Mouse (Mus musculus) forebrain, embryonic 14.5 days (tissue): ENCODE measurements around the gene Casz1. TPM values are rescaled to one million over a fixed set of nuclear protein-coding genes. Genes with fewer than 3 reads are reported as not detected.

Experiments used
- ATAC-seq: fragments of 200-750 bp; cut with Nextera tagmentation; 2 replicates; pipeline ENCODE4 v1.8.0; 2017; ENCODE audit warnings: mild to moderate bottlenecking, moderate library complexity
- DNase-seq: peaks from one replicate; pipeline ENCODE4 v3.0.0-alpha.2; 2015; ENCODE audit warnings: low spot score
- H3K27ac ChIP-seq: fragments of 300-500 bp; sonication (generic); 2 replicates; pipeline ENCODE4 v1.5.1; 2014; ENCODE audit warnings: low read depth, mild to moderate bottlenecking, control low read depth, low read length, moderate library complexity
- H3K27me3 ChIP-seq: fragments of 300-500 bp; sonication (generic); replicated peaks from 2 replicates; pipeline ENCODE4 v1.6.1; 2014; ENCODE audit warnings: low read length, control low read depth, mixed read lengths; ENCODE audit not compliant: control insufficient read depth, insufficient read depth
- H3K36me3 ChIP-seq: fragments of 300-500 bp; sonication (generic); 2 replicates; pipeline ENCODE4 v1.6.1; 2014; ENCODE audit warnings: low read length, control low read depth; ENCODE audit not compliant: control insufficient read depth, insufficient read depth
- H3K4me1 ChIP-seq: fragments of 300-500 bp; sonication (generic); 2 replicates; pipeline ENCODE4 v1.6.1; 2014; ENCODE audit warnings: antibody characterized with exemption, low read length, control low read depth; ENCODE audit not compliant: control insufficient read depth, insufficient read depth
- H3K4me2 ChIP-seq: fragments of 300-500 bp; sonication (generic); 2 replicates; pipeline ENCODE4 v1.6.1; 2014; ENCODE audit warnings: mild to moderate bottlenecking, control low read depth, low read length
- H3K4me3 ChIP-seq: fragments of 300-500 bp; sonication (generic); 2 replicates; pipeline ENCODE4 v1.5.1; 2014; ENCODE audit warnings: low read depth, low read length, control low read depth
- H3K9ac ChIP-seq: fragments of 300-500 bp; sonication (generic); 2 replicates; pipeline ENCODE4 v1.6.1; 2014; ENCODE audit warnings: mild to moderate bottlenecking, low read length, control low read depth, moderate library complexity
- H3K9me3 ChIP-seq: fragments of 300-500 bp; sonication (generic); replicated peaks from 2 replicates; pipeline ENCODE4 v1.6.1; 2016; ENCODE audit warnings: low read length, control low read depth, mixed read lengths; ENCODE audit not compliant: control insufficient read depth
- WGBS: fragments of 180-500 bp; shearing (Covaris S2); extraction: QIAGEN DNeasy Blood & Tissue Kit; methylation state at CpG from one replicate; pipeline ENCODE4 v1.1.7; 2014; 5-methylcytosine and 5-hydroxymethylcytosine counted together
- polyA plus RNA-seq: library from polyadenylated mRNA; unstranded; fragments of >200 nt; fragmentation: Nextera tagmentation; extraction: Ambion mirVana; gene quantifications from 2 replicates; pipeline ENCODE4 v1.2.1, GENCODE M21; 2014

Casz1 gene
- polyA plus RNA-seq, 1 experiment from 2014 or later: 0.57 TPM

- no peak overlapping the region for H3K4me3 ChIP-seq
- H3K27me3 ChIP-seq: peaks cover 12% of the 10 kb centered on the region
- DNase-seq (no peak), ATAC-seq (no peak)
- no peaks in the 10 kb centered on the region for H3K9me3 ChIP-seq
- no peak overlapping the region for H3K27ac ChIP-seq
- H3K4me2 ChIP-seq: no peak overlapping the region
- no peaks in the 10 kb centered on the region for H3K36me3 ChIP-seq
- H3K9ac ChIP-seq: no peak overlapping the region
- 93% methylated on average over 10 of the region's 10 CpGs for WGBS
- H3K4me1 ChIP-seq: peaks cover 1% of the 10 kb centered on the region; the same call in 1 of the 2 replicates
These were observed 102.6 kb downstream of the Casz1 start for GRCm38 (mm10) chr4:148906806-148907205.

- H3K27me3 ChIP-seq: no peaks in the 10 kb centered on the region
These were observed 104.0 kb downstream of the Casz1 start for GRCm38 (mm10) chr4:148908214-148908681.

GRCm38 (mm10) chr4:148908760-148909510 lies 104.7 kb downstream of the Casz1 start:
- Histone ChIP-seq H3K36me3 (no peaks in the 10 kb centered on the region), H3K9me3 (no peaks in the 10 kb centered on the region), H3K27ac (no peak overlapping the region), H3K9ac (no peak overlapping the region), H3K4me1 (peaks cover 6% of the 10 kb centered on the region; the same call in 1 of the 2 replicates), H3K4me3 (no peak overlapping the region), H3K4me2 (no peak overlapping the region), H3K27me3 (no peaks in the 10 kb centered on the region)
- WGBS: 84% methylated on average over 15 of the region's 15 CpGs
- no peak for ATAC-seq
- DNase-seq: no peak

More at GRCm38 (mm10) chr4:148908214-148908681, 104.0 kb downstream of the Casz1 start:
- Histone ChIP-seq H3K36me3 (no peaks in the 10 kb centered on the region), H3K4me2 (no peak overlapping the region), H3K4me1 (peaks cover 6% of the 10 kb centered on the region; the same call in 1 of the 2 replicates), H3K27ac (no peak overlapping the region), H3K4me3 (no peak overlapping the region), H3K9me3 (no peaks in the 10 kb centered on the region), H3K9ac (no peak overlapping the region)
- no peak for DNase-seq
- WGBS: 53% methylated on average over 11 of the region's 11 CpGs
- no peak for ATAC-seq

- Histone ChIP-seq H3K4me1 (peaks cover 6% of the 10 kb centered on the region; the same call in 1 of the 2 replicates), H3K4me2 (no peak overlapping the region), H3K9me3 (no peaks in the 10 kb centered on the region), H3K9ac (no peak overlapping the region), H3K27ac (no peak overlapping the region), H3K36me3 (no peaks in the 10 kb centered on the region), H3K27me3 (no peaks in the 10 kb centered on the region), H3K4me3 (no peak overlapping the region)
- WGBS: 76% methylated on average over 11 of the region's 11 CpGs
- no peak for DNase-seq
- ATAC-seq: no peak
These were observed 105.3 kb downstream of the Casz1 start for GRCm38 (mm10) chr4:148909566-148909965.

- Histone ChIP-seq H3K27ac (no peak overlapping the region), H3K4me3 (no peak overlapping the region), H3K9me3 (no peaks in the 10 kb centered on the region), H3K9ac (no peak overlapping the region), H3K4me1 (peaks cover 13% of the 10 kb centered on the region), H3K4me2 (no peak overlapping the region), H3K27me3 (no peaks in the 10 kb centered on the region), H3K36me3 (no peaks in the 10 kb centered on the region)
- DNase-seq (no peak), ATAC-seq (no peak)
- 67% methylated on average over 7 of the region's 7 CpGs for WGBS
These were observed 107.9 kb downstream of the Casz1 start for GRCm38 (mm10) chr4:148912134-148912533.

GRCm38 (mm10) chr4:148912826-148913590 lies 108.8 kb downstream of the Casz1 start:
- Histone ChIP-seq H3K9ac (no peak overlapping the region), H3K4me2 (no peak overlapping the region), H3K27ac (no peak overlapping the region), H3K4me1 (peaks cover 13% of the 10 kb centered on the region), H3K27me3 (no peaks in the 10 kb centered on the region), H3K36me3 (no peaks in the 10 kb centered on the region), H3K4me3 (no peak overlapping the region), H3K9me3 (no peaks in the 10 kb centered on the region)
- ATAC-seq: no peak
- DNase-seq: no peak
- whole genome bisulfite sequencing: 54% methylated on average over 8 of the region's 8 CpGs

- H3K4me2 ChIP-seq: no peak overlapping the region
- H3K27ac ChIP-seq: no peak overlapping the region; the same call in 1 of the 2 replicates
- peak; percentile 82 for DNase-seq
- peaks cover 5% of the 10 kb centered on the region; the same call in 1 of the 2 replicates for H3K27me3 ChIP-seq
- no peaks in the 10 kb centered on the region for H3K9me3 ChIP-seq
- H3K4me1 ChIP-seq: peaks cover 13% of the 10 kb centered on the region
- H3K36me3 ChIP-seq: no peaks in the 10 kb centered on the region
- H3K4me3 ChIP-seq: no peak overlapping the region
- H3K9ac ChIP-seq: no peak overlapping the region
- ATAC-seq: peak; percentile 72
- 50% methylated on average over 10 of the region's 10 CpGs for WGBS
These were observed 110.8 kb downstream of the Casz1 start for GRCm38 (mm10) chr4:148914863-148915622.

GRCm38 (mm10) chr4:148915849-148916248 lies 111.6 kb downstream of the Casz1 start:
- 76% methylated on average over 15 of the region's 15 CpGs for WGBS
- Histone ChIP-seq H3K27me3 (peaks cover 6% of the 10 kb centered on the region; the same call in 1 of the 2 replicates), H3K4me1 (peaks cover 13% of the 10 kb centered on the region), H3K36me3 (no peaks in the 10 kb centered on the region), H3K9me3 (no peaks in the 10 kb centered on the region), H3K27ac (no peak overlapping the region; the same call in 1 of the 2 replicates), H3K4me3 (no peak overlapping the region), H3K4me2 (no peak overlapping the region), H3K9ac (no peak overlapping the region)
- ATAC-seq (no peak), DNase-seq (no peak)
